Comparison of ENCODE assay signal across 10 mouse cellular contexts in the genomic region with DNA sequence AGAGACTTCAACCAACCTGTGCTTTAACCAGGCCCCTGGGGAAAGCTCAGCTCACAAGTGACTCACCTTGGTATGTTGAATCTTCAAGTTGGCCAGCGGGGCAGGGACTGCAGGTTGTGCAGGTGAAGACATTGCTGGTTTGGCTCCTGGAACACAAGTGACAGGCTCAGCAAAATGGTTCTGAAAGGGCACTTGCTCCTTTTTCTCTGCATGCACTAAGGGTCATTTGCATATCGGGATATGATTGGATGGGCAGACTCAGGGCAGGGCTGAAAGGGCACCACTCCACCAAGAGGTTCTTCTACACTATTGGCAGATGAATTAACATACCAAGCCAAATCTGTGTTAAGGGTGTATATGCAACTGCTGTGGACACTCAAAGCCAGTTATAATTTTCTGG. TPM values are rescaled to one million over a fixed set of nuclear protein-coding genes. Genes with fewer than 3 reads are reported as not detected.
DNase-seq lines count a peak whose midpoint lies in the region; ATAC-seq and TF ChIP-seq lines count a peak whose summit lies in the region.
"Had no signal": no experiment of that assay in that cellular context is flagged by ENCODE, and none has a peak within 500 bp of the region (broad histone marks: within the 10 kb centered on the region; RNA-seq: fewer than 3 reads in every experiment).

A gene (minus strand): TSS at position 182 of the 400 bp plus-strand sequence.

- 72% methylated on average over 2 of the region's 2 CpGs for WGBS in hindbrain, postnatal 0 days

- H3K9ac ChIP-seq in hindbrain, postnatal 0 days (replicated peaks; ENCODE audit: low read length) = no peak within 1 kb of the TSS
- H3K9ac ChIP-seq: embryonic facial prominence, embryonic 12.5 days; neural tube, embryonic 12.5 days had no signal

- H3K27ac ChIP-seq in hindbrain, postnatal 0 days = no peak within 1 kb of the TSS
- H3K27ac ChIP-seq: embryonic facial prominence, embryonic 12.5 days; neural tube, embryonic 12.5 days had no signal

- H3K4me3 ChIP-seq in hindbrain, postnatal 0 days (ENCODE audit: low read length) = no peak within 1 kb of the TSS
- H3K4me3 ChIP-seq: embryonic facial prominence, embryonic 12.5 days; neural tube, embryonic 12.5 days had no signal

- no peaks in the 10 kb centered on the region for H3K9me3 ChIP-seq in hindbrain, postnatal 0 days (ENCODE audit: low read length)
- H3K9me3 ChIP-seq: embryonic facial prominence, embryonic 12.5 days; neural tube, embryonic 12.5 days had no signal

- TF ChIP-seq CTCF in hindbrain, postnatal 0 days (IDR thresholded peaks at IDR 0.05; ENCODE audit: low read depth) = no peak

- ATAC-seq in common myeloid progenitor, adult 5-6 weeks (replicated peaks; ENCODE audit: low read depth, poor library complexity, severe bottlenecking) = peak; percentile 97
- ATAC-seq in megakaryocyte progenitor cell, adult 5-6 weeks (replicated peaks; ENCODE audit: poor library complexity) = peak; percentile 98
- ATAC-seq in hindbrain, postnatal 0 days = no peak

- intact Hi-C loops in left cerebral cortex, postnatal 36 days (cut with DNase I) = no loop called here
- intact Hi-C loops in gastrocnemius, postnatal 36 days (cut with DNase I) = no loop called here

- no peaks in the 10 kb centered on the region for H3K36me3 ChIP-seq in hindbrain, postnatal 0 days (ENCODE audit: insufficient read depth, low read length)
- H3K36me3 ChIP-seq: embryonic facial prominence, embryonic 12.5 days; neural tube, embryonic 12.5 days had no signal

- H3K27me3 ChIP-seq in hindbrain, postnatal 0 days (ENCODE audit: insufficient read depth, low read length) = no peaks in the 10 kb centered on the region
- H3K27me3 ChIP-seq: embryonic facial prominence, embryonic 12.5 days; neural tube, embryonic 12.5 days had no signal

- peak; percentile 20 to 33 for DNase-seq in adrenal gland, adult (ENCODE audit: inconsistent age in 2 of 2, low spot score in 1 of 2)
- no peak for DNase-seq in adrenal gland, postnatal 25 days
- DNase-seq in kidney, postnatal 25 days = peak; percentile 18 to 51
- DNase-seq in left cerebral cortex, postnatal 36 days (ENCODE audit: low spot score in 2 of 2) = no peak
- no peak for DNase-seq in hindbrain, postnatal 0 days (ENCODE audit: low spot score)
- no peak for DNase-seq in gastrocnemius, postnatal 36 days

- H3K4me2 ChIP-seq in hindbrain, postnatal 0 days (ENCODE audit: low read depth, low read length) = no peak within 1 kb of the TSS
- H3K4me2 ChIP-seq: embryonic facial prominence, embryonic 12.5 days; neural tube, embryonic 12.5 days had no signal

- no peaks in the 10 kb centered on the region for H3K4me1 ChIP-seq in hindbrain, postnatal 0 days (ENCODE audit: insufficient read depth, low read length)
- H3K4me1 ChIP-seq: embryonic facial prominence, embryonic 12.5 days; neural tube, embryonic 12.5 days had no signal

RNA-seq across cellular contexts. Expression of the gene that starts here (rescaled TPM):
- 9.9 and 12.7 TPM in 2 replicates for total RNA-seq in adrenal gland, postnatal 25 days (2021)
- total RNA-seq in common myeloid progenitor, adult 5-6 weeks (2017) = 17.1 and 18.0 TPM in 2 replicates
- 2.7 and 6.7 TPM in 2 replicates for total RNA-seq in megakaryocyte progenitor cell, adult 5-6 weeks (2015)
- 4.8 and 7.3 TPM in 2 replicates for total RNA-seq in megakaryocyte progenitor cell, adult 5-6 weeks (2017)
- 1 to 10 TPM in 1 of 2 experiments, under 1 TPM in 1; 1.00 to 1.7 TPM for total RNA-seq in left cerebral cortex, postnatal 36 days (2021)
- total RNA-seq in hindbrain, postnatal 0 days (2014; rRNA removed) = 1.6 TPM in 2 replicates
- polyA plus RNA-seq in hindbrain, postnatal 0 days (2015; fragmentation: Nextera tagmentation; extraction: Ambion mirVana) = 1.7 TPM in 2 replicates
- total RNA-seq in gastrocnemius, postnatal 36 days (2021) = 1 to 10 TPM in 1 of 2 experiments, under 1 TPM in 1; 0.99 to 2.6 TPM

Comparison
In these comparisons a context has a peak if more than half of its experiments do, and no peak if none do; other contexts are left out.
1. DNase-seq: peak in adrenal gland, adult (2 of 2) and kidney, postnatal 25 days (2 of 2); none in adrenal gland, postnatal 25 days (single experiment), left cerebral cortex, postnatal 36 days (0 of 2), hindbrain, postnatal 0 days (single experiment) and gastrocnemius, postnatal 36 days (0 of 2).